Comparison of ENCODE assay signal across 8 mouse cellular contexts in genomic region chr3:88624324-88624723, GRCm38 (mm10). TPM values are rescaled to one million over a fixed set of nuclear protein-coding genes. Genes with fewer than 3 reads are reported as not detected.
DNase-seq lines count a peak whose midpoint lies in the region; ATAC-seq and TF ChIP-seq lines count a peak whose summit lies in the region.

No protein-coding gene starts in this region.

- 17% methylated on average over 4 of the region's 4 CpGs for WGBS in hindbrain, embryonic 12.5 days
- 17% methylated on average over 4 of the region's 4 CpGs for WGBS in midbrain, embryonic 13.5 days

- peak overlapping the region; percentile 76 for H3K4me3 ChIP-seq in layer of hippocampus, adult 2 months
- peak overlapping the region; percentile 78 for H3K4me3 ChIP-seq in hindbrain, embryonic 12.5 days
- H3K4me3 ChIP-seq in midbrain, embryonic 13.5 days (replicated peaks): peak overlapping the region; percentile 77

- H3K4me2 ChIP-seq in hindbrain, embryonic 12.5 days (replicated peaks): peak overlapping the region; percentile 79
- H3K4me2 ChIP-seq in midbrain, embryonic 13.5 days (replicated peaks): peak overlapping the region; percentile 97

- TF ChIP-seq CTCF in layer of hippocampus, adult 2 months (conservative IDR thresholded peaks at IDR 0.05): no peak

- peak overlapping the region; percentile 98 for H3K27ac ChIP-seq in layer of hippocampus, adult 2 months
- peak overlapping the region; percentile 98 for H3K27ac ChIP-seq in hindbrain, embryonic 12.5 days
- peak overlapping the region; percentile 99 for H3K27ac ChIP-seq in midbrain, embryonic 13.5 days

- no peak for DNase-seq in layer of hippocampus, adult 2 months (ENCODE audit: low spot score in 2 of 2)
- no peak for DNase-seq in layer of hippocampus, postnatal 14 days (ENCODE audit: low spot score in 2 of 2)
- peak; percentile 88 for DNase-seq in cerebellum, adult 9-10 months
- no peak for DNase-seq in layer of hippocampus, adult 9-11 months
- no peak for DNase-seq in adrenal gland, postnatal 14 days
- no peak for DNase-seq in B cell, adult 2 months

- H3K4me1 ChIP-seq in hindbrain, embryonic 12.5 days: peaks cover 61% of the 10 kb centered on the region
- peaks cover 67% of the 10 kb centered on the region for H3K4me1 ChIP-seq in midbrain, embryonic 13.5 days (replicated peaks)

- no peaks in the 10 kb centered on the region for H3K9me3 ChIP-seq in hindbrain, embryonic 12.5 days (replicated peaks)
- no peaks in the 10 kb centered on the region for H3K9me3 ChIP-seq in midbrain, embryonic 13.5 days

- H3K9ac ChIP-seq in hindbrain, embryonic 12.5 days: peak overlapping the region; percentile 89
- peak overlapping the region; percentile 94 for H3K9ac ChIP-seq in midbrain, embryonic 13.5 days (replicated peaks)

- peaks cover 19% of the 10 kb centered on the region for H3K36me3 ChIP-seq in hindbrain, embryonic 12.5 days
- H3K36me3 ChIP-seq in midbrain, embryonic 13.5 days: peaks cover 20% of the 10 kb centered on the region

- no peak for ATAC-seq in hindbrain, embryonic 12.5 days (ENCODE audit: low FRiP score)
- ATAC-seq in midbrain, embryonic 13.5 days: no peak

- no peaks in the 10 kb centered on the region for H3K27me3 ChIP-seq in hindbrain, embryonic 12.5 days
- no peaks in the 10 kb centered on the region for H3K27me3 ChIP-seq in midbrain, embryonic 13.5 days

RNA-seq across cellular contexts. Expression of gene Arhgef2, which starts 18.6 kb away (rescaled TPM):
- total RNA-seq in layer of hippocampus, adult 2 months (2021): 100 to 1,000 TPM; 268 to 283 TPM
- total RNA-seq in layer of hippocampus, postnatal 14 days (2021): 100 to 1,000 TPM; 258 to 259 TPM
- polyA plus RNA-seq in hindbrain, embryonic 12.5 days (2016; fragmentation: Nextera tagmentation; extraction: Ambion mirVana): 171 and 179 TPM in 2 replicates
- polyA plus RNA-seq in midbrain, embryonic 13.5 days (2015; fragmentation: Nextera tagmentation; extraction: Ambion mirVana): 163 and 175 TPM in 2 replicates
- 36.9 and 67.6 TPM in 2 replicates for total RNA-seq in adrenal gland, postnatal 14 days (2021)

RNA-seq across cellular contexts. Expression of gene Rxfp4, which starts 28.6 kb away (rescaled TPM):
- not detected for total RNA-seq in layer of hippocampus, adult 2 months (2021)
- not detected for total RNA-seq in layer of hippocampus, postnatal 14 days (2021)
- not detected in 2 replicates for polyA plus RNA-seq in hindbrain, embryonic 12.5 days (2016; fragmentation: Nextera tagmentation; extraction: Ambion mirVana)
- polyA plus RNA-seq in midbrain, embryonic 13.5 days (2015; fragmentation: Nextera tagmentation; extraction: Ambion mirVana): not detected in 2 replicates
- not detected in 2 replicates for total RNA-seq in adrenal gland, postnatal 14 days (2021)

RNA-seq across cellular contexts. Expression of gene Ssr2, which starts 48.6 kb away (rescaled TPM):
- 10 to 100 TPM; 86.8 to 91.6 TPM for total RNA-seq in layer of hippocampus, adult 2 months (2021)
- total RNA-seq in layer of hippocampus, postnatal 14 days (2021): 100 to 1,000 TPM; 110 to 120 TPM
- 152 and 155 TPM in 2 replicates for polyA plus RNA-seq in hindbrain, embryonic 12.5 days (2016; fragmentation: Nextera tagmentation; extraction: Ambion mirVana)
- 142 and 148 TPM in 2 replicates for polyA plus RNA-seq in midbrain, embryonic 13.5 days (2015; fragmentation: Nextera tagmentation; extraction: Ambion mirVana)
- total RNA-seq in adrenal gland, postnatal 14 days (2021): 222 and 252 TPM in 2 replicates
